Mouse (Mus musculus) liver, embryonic 14.5 days (tissue): ENCODE results near the gene Srgap1.

Source experiments
- CTCF ChIP-seq: IDR thresholded peaks from 2 replicates; pipeline ENCODE4 v1.5.1; 2016; ENCODE audit warnings: antibody characterized with exemption, low read depth, control low read depth
- EP300 ChIP-seq: IDR thresholded peaks from 2 replicates; pipeline ENCODE4 v1.6.1; 2016; ENCODE audit warnings: antibody characterized with exemption, low read depth

GRCm38 (mm10) chr10:122045946-122046345 is 1.2 kb downstream of the Srgap1 start:
- no peak for TF ChIP-seq CTCF
- no peak for TF ChIP-seq EP300
